Mouse (Mus musculus): ENCODE results near the gene Gemin8.

DNA sequence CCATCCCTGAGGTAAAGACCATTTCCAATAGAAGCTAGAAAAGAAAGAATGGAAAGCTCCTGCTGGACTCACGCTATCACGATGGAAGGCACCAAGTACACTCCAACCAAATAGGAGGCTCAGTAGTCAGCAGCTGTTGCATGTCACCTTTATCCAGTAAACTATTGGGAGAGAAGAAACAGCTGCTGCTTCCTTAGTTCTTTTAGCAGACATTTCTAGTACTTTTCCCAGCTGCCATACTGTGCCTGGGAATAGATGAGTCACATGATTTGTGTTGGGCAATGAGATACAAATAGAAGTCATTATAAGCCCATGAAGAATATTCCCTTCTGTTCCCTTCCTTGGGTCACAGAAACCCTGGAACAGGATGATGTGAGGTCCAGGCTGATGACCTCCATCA, 28.0 kb downstream of the Gemin8 start:
- TF ChIP-seq POLR2A (IDR thresholded peaks at IDR 0.05; ENCODE audit: control insufficient read depth, low read depth, low read length) (no peak), CTCF (IDR thresholded peaks at IDR 0.05; ENCODE audit: control insufficient read depth, insufficient read depth, insufficient replicate concordance, low read depth, low read length) (no peak)

Data from testis, adult 2 months (tissue).